Mouse (Mus musculus) left cerebral cortex, postnatal 25 days (tissue): ENCODE measurements around the gene Tbc1d10c. TPM values are rescaled to one million over a fixed set of nuclear protein-coding genes. Genes with fewer than 3 reads are reported as not detected.
"Not testable (repeated sequence)": the region's sequence is repeated elsewhere in the genome, so short reads cannot be mapped to it uniquely, and the experiment has no call there.

Experiments
- DNase-seq, 2 experiments: peaks; one replicate each; pipeline ENCODE4 v3.0.0; 2022; ENCODE audit warnings: low spot score in 2 of 2, mixed read lengths in 1 of 2
- intact Hi-C: fragments of 180-260 bp; cut with DNase I; formaldehyde crosslinking; loops from one replicate; pipeline ENCODE4 v1.15.1; 2025
- total RNA-seq, 2 experiments: library from RNA; stranded (reverse); gene quantifications; 2 replicates each; pipeline ENCODE4 v1.2.3; 2021

The Tbc1d10c gene
- total RNA-seq, 2 experiments from 2014 or later, result 1.3 to 2.0 TPM

DNA sequence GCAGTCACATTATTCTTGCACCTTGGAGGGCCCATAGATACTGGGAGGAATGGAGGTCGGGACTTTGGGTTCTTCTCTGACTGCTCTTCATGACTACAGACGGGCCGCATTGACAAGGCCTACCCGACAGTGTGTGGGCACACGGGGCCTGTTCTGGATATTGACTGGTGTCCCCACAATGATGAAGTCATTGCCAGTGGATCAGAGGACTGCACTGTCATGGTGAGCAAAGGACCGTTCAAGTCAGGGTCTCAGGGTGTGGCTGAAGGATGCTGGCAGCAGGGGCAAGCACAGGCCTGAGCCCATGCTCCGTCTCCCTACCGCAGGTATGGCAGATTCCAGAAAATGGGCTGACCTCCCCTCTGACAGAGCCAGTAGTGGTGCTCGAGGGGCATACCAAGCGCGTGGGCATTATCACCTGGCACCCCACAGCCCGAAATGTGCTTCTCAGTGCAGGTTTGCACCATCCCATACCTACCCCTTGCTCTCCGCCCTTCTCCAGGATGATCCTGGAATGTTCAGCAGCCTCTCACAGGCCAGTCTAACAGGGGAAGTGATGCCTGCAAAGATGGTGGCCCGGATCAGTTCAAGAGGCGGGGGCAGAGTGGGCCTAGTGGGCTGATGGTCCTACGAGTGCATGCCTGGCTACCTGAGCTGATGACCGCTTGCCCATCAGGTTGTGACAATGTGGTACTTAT, 41.2 kb downstream of the Tbc1d10c start:
- no peak for DNase-seq
- intact Hi-C loops, result no loop called here

DNA sequence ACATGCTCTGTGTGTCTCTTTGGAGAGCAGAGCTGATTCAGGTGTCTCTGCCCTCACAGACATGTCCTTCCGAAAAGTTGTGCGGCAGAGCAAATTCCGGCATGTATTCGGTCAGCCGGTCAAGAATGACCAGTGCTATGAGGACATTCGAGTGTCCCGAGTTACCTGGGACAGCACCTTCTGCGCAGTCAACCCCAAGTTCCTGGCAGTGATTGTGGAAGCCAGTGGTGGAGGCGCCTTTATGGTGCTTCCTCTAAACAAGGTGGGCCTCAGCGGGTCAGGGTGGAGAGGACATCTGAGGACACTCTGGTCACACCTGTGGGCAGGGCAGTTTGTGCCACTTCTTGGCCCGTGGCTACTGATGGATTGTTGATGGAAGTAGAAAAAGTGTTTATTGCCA, 41.8 kb downstream of the Tbc1d10c start:
- intact Hi-C loops, result no loop called here
- no peak for DNase-seq

DNA sequence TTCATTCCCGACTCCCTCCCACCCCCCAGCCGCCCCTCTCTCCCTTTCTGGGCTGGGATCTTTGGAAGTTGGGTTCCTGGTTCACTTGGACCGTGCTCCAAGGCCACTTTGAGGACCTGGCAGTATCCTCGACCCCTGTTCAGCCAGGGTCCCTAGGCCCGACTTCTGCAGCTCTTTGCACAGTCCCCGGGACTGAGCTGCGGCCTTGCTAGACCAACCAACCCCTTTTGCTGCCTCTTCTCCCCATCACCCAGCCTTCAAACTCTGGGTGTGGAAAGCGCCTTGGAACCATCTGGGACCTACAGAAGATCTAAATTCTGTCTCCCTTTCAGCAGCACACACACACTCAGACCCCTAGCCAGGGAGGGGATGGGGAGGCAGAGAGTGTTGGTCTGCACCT, 42.3 kb downstream of the Tbc1d10c start:
- no peak for DNase-seq
- intact Hi-C loops, result no loop called here

DNA sequence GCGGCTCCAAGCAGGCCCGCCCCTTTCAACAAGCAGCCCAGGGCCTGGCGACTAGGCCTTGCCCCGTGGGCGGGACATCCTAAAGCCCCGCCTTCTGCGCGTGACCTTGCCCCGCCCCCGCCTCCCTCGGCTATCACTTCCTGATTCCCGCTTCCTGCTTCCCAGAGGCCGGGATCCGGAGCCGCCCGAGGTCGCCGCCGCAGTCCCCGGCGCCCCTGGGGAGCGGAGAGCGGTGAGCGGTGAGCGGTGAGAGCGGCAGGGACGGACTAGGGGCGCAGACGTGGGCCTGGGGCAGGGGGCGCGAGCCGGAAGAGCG, 42.6 kb downstream of the Tbc1d10c start, which contains the start of gene Coro1b:
TSS of gene Coro1b (plus strand) at position 129 of the 316 bp plus-strand sequence.
- DNase-seq, result peak; percentile 92 to 96
- intact Hi-C loops, result no loop called here

DNA sequence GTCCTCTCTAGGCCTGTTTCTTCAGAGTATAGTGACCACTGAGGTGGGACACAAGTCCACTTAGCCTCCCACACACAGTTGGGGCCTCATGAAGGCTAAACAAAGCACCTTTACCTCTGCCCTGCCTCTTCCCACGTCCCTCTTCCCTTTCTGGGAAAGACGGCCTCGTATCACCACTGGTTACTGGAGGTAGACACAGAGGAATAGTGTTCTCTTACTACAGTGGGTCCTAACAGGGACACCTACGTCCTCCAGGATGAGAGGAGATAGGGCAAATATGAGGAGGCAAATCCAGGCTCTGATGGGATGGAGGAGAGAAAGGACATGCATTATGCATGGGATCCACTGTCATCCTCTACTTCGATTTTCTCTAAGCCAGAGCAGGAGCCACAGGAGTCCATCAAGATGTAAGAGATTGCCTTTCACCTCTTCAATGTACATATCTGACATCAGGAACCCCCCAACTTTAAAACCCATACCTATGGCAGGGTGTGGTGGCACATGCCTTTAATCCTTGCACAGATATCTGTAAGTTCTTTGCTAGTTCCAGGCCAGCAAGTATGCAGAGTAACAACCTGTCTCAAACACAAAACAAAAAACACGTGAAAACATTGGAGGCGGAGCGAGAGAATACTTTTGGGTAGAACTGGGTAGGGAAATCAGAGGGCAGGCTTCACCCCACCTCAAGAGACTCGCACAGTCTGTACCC, 43.1 kb downstream of the Tbc1d10c start:
- no peak for DNase-seq
- intact Hi-C loops, result loop anchor here (2.0 kb wide), 1 partner anchor 17 kb away; no protein-coding TSS in a partner anchor

DNA sequence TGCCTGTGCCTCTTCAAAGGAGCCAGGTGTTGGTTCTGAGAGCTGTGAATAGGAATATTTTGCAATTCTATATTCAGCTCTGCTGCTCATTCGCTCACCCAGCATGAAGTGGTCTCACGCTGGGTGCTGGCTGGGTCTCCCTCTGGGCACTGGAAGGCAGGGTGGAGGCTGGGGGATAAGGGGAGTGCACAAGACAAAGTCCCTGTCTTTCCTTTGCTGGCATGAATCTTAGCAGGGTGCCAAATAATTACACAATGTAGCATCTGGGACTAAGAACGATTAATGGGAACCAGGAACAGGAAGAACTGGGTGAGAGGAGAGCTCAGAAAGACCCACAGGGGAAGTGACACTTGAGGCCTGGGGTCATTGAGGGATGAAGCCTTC, 44.1 kb downstream of the Tbc1d10c start:
- intact Hi-C loops, result loop anchor here (2.0 kb wide), 1 partner anchor 16 kb away; no protein-coding TSS in a partner anchor
- no peak for DNase-seq

DNA sequence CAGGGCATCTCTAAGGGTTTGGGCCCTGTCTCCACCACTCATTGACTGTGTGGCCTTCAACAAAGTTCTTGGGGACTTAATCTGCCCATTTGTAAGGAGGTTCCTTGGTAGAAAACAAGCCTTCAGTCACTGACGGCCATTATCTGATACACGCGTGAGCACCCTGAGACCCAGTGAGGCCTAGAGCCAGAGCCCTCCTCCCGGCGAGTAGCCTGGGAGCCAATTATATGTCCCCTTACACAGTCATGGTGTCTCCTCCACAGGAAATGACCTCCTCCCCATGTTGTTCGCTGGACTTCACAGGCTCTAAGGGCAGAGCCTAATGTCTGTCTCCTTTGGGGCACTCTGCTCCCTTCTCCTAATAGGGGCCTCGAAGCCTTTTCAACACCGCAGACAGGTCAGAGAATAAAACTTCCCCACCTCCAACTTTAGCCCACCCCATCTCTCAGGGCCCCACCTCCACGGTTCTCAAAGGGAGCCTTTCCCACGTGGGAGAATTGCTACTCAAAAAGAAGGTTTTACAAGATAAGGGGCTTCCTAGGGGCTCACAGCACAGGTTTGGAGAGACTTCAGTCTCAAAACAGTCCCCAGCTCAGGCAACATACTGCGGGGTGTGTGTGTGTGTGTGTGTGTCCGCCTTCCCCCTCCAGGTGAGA, 44.6 kb downstream of the Tbc1d10c start:
- intact Hi-C loops, result loop anchor here (2.0 kb wide), 1 partner anchor 16 kb away; no protein-coding TSS in a partner anchor
- no peak for DNase-seq

DNA sequence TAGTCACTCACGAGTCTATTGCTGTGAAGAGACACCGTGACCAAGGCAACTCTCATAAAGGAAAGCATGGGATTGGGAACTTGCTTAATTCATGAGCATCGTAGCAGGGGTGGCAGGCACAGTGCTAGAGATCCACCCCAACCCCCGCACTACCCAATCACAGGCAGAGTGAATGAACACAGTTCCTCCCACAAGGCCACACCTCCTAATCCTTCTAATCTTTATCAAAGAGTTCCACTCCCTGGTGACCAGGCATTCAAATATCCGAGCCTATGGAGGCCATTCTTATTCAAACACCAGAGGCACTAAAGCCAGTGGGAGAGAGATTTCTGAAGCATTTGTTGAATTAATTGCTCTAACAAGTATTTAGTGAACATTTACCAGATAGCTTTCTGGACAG, 45.1 kb downstream of the Tbc1d10c start:
- DNase-seq, result no peak
- intact Hi-C loops, result loop anchor here (2.0 kb wide), 1 partner anchor 15 kb away; no protein-coding TSS in a partner anchor

DNA sequence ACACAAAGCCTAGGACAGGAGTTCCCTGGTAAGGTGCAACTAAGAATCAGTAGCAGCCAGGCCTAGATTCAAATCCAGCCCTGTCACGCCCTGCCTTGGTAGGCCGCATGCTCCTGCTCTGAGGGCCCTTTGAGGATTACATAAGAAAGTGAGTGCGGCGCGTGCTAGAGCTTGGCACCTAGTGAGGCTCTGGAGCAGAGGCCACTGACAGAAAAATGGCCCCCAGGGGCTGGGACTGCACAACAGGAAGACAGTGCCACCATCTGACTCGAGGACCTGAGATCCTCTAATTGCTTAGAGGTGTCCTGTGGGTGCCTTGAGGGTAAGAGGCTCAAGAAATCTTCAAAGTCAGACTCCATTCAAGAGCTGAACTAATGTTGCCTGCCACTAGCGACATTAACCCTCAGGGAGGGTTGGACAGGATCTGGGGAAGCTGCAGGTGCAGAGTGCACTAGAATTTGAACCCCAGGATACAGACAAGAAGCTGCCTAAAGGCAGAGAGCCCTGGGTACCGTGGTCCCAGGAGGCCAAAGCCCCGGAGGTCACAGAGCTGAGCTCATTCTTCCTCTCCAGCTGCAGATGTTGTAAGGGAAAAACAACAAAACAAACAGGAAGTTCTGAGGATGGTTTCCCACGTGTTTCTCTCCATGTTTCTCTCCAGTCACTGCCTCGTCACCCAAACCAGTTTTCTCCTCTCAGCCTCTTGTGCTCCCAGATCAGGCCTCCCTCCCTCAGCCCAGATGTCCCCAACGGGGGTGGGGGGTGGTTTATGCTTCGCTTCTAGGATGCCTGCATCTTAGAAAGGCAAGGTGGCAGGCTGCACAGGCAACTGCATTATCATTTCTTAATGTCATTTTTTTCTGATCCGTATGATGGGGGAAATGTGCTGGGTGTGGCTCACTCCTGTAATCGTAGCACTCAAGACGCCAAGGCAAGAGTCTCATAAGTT, 46.3 kb downstream of the Tbc1d10c start:
- no peak for DNase-seq
- intact Hi-C loops, result no loop called here

DNA sequence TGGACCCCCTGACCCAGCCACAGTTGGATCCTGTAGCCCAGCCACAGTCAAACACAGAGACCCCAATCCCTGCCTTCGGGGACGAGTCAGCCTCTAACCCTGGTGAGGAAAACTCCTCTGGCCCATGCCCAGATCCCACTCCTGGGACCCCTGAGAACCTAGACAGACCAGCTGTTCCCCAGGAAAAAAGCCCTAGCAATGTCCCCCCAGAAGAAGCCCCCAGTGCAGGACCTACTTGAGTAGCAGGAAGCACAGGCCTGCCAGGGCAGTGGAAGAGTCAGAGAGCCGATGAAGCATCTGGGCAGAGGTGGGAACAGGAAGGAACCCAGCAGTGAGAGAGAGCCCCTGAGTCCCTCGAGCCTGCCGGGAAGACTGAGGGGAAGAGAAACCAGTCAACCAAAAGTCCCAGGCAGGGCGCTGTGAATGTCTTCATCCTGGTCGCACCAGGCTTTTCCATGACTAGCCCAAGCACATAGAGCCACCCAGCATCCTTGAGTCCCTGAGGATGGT, 47.3 kb downstream of the Tbc1d10c start, which contains the start of gene Cabp4:
TSS of gene Cabp4 (minus strand) at position 275 of the 510 bp plus-strand sequence.
- no peak for DNase-seq
- intact Hi-C loops, result no loop called here

DNA sequence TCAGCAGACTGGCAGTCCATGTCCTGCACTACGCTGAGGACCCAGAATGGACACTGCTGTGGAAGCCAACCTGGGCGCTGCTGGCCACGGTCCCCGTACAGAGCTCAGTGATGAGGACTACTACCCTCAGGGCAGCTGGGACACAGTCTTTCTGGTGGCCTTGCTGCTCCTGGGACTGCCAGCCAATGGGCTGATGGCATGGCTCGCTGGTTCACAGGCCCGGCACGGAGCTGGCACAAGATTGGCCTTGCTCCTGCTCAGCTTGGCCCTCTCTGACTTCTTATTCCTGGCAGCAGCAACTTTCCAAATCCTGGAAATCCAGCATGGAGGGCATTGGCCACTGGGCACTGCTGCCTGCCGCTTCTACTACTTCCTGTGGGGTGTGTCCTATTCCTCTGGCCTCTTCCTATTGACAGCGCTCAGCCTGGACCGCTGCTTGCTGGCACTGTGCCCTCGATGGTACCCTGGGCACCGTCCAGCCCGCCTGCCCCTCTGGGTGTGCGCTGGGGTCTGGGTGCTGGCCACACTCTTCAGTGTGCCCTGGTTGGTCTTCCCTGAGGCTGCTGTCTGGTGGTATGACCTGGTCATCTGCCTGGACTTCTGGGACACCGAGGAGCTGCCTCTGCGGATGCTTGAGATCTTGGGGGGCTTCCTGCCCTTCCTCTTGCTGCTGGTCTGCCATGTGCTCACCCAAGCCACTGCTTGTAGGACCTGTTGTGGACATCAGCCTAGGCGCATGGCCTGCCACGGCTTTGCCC, 48.5 kb downstream of the Tbc1d10c start:
- intact Hi-C loops, result no loop called here
- no peak for DNase-seq

DNA sequence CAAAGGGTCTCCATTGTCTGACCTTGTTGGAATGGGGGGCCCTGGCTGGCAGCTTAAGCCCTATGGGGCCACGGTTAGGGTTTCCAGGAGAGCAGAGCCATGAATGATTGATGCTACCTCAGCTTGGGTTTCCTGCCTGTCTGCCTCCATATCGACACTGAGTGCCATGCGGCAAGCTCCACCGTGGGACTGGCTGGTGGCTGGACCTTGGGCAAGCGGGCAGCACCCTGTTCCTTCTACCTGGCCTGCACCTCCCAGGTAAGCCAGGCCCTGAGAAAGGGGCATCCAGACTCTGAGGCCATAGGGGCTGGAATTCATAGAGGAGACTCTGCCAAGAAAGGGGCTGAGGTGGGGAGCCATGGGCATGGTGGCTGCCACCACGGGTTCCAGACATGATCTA, 50.9 kb downstream of the Tbc1d10c start:
- no peak for DNase-seq
- intact Hi-C loops, result no loop called here

DNA sequence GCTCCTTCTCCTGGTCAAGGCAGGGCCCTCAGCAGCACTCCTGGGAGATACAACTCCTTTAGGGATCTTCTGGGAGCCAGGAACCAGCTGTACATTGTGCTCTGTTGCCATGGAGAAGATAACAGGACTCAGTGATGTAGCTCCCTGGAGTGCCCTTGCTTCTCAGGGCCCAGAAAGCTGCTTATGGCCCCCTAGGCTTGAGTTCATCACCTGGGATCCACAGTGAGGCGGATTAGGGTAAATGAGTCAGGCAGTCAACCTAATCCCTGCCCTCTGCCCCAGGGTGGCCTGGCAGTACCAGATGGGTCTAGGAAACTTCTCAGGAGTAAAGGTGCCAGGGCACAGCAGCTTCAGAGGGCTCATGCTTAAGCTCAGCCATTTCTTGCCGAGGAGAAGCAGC, 51.6 kb downstream of the Tbc1d10c start, which contains the start of gene Gpr152:
TSS of gene Gpr152 (plus strand) at position 342 of the 400 bp plus-strand sequence.
- no peak for DNase-seq
- intact Hi-C loops, result no loop called here

DNA sequence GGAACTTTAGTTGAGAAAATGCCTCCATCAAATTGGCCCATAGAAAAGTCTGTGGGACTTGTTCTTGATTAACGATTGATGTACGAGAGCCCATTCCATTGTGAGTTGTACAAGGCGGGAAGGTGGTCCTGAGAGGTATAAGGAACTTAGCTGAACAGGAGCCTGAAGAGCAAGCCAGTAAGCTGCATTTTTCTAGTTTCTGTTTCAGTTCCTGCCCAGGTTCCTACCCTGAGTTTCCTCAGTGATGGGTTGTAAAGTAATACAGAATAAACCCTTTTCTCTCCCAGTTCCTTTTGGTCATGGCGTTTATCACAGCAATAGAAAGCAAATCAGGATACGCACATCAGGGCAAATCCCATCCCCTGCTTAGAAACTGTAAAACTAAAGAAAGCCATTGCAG, 53.2 kb downstream of the Tbc1d10c start:
- no peak for DNase-seq
- intact Hi-C loops, result loop anchor here (2.0 kb wide), 1 partner anchor 119 kb away; no protein-coding TSS in a partner anchor

DNA sequence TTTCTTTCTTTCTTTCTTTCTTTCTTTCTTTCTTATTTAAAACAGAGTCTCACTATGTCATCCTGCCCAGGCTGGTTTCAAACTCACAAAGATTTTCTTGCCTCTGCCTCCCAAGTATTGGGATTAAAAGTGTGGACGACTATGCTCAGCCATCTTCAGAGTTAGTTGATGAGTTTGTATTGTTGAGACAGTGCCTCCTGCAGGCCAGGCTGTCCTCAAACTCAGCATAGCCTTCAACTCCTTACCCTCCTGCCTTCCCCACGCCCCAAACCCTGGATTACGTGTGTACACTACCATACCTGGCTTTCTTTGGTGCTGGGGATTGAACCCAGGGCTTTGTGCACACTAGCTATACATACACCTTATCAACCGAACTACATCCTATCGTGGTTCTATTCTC, 54.6 kb downstream of the Tbc1d10c start:
- DNase-seq, result no peak
- intact Hi-C loops, result loop anchor here (2.0 kb wide), 1 partner anchor 118 kb away; no protein-coding TSS in a partner anchor

DNA sequence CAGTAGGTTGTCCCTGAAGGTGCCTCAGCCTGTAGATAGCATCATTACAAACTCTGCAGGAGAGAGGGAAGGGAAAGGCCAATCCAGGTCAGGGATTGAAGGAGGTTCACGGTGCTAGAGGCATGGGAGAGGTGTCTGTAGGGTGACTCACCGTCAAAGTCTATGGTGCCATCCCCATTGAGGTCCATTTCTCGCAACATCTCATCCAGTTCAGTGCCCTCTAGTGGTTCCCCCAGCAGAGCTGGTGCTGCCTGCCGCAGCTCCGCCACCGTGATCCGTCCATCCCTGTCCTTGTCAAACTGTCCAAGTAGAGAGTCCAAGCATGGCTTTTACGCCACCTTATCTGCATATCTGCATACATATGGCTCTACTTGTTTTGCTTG, 55.1 kb downstream of the Tbc1d10c start:
- intact Hi-C loops, result loop anchor here (2.0 kb wide), 1 partner anchor 117 kb away; no protein-coding TSS in a partner anchor
- not testable (repeated sequence) for DNase-seq

DNA sequence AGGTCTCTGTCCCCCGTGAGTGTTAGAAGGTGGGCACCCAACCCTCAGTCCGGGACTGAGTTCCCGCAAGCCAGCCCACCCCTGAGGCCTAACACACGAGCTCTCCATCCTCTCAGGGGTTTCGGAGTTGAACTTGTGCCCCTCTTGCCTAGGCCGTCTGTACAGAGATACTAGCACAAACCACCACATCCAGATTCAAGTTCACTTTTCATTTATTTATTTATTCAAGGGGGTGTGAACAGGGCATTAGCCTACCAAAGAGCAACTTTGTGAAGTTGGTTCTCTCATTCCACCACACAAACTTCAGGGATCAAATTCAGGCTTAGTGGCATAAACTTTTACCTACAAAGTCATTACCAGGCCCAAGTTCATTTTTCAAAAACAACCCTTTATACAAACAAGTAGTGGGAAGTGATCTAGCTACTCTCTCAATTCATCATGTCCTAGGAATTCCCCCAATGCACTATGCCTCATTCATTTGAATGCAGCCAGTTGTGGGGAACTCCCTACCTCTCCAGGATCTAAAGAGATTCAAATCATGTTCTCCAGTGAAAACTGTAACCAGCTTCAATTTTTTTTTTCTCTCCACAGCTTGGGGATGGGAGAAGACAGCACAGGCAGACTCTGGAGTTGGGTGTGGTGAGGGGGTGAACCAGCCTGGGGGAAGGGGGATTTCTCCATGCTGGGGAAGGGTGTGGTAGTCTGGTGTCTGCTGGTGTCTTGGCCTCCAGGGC, 55.7 kb downstream of the Tbc1d10c start:
- DNase-seq, intact Hi-C loops: not testable (repeated sequence)

DNA sequence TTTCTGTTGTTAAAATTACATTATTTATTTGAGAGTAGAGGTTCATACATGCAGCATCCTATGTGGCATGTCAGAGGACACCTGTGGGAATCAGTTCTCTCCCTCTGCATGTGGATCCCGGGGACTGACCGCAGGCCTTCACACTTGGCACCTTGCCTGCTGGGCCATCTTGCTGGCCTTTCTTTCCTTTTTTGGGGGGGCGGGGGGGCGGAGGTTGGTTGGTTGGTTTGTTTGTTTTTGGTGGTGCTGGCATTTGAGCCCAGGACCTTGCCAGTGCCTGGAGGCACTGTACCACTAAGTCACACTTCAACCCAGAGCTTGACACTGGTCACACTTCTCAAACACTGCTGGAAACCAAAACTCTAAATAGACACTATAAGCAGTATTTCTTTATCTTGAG, 56.7 kb downstream of the Tbc1d10c start:
- intact Hi-C loops, result no loop called here
- DNase-seq, result no peak
